Mouse (Mus musculus): ENCODE results near the gene Ppp3ca. TPM values are rescaled to one million over a fixed set of nuclear protein-coding genes. Genes with fewer than 3 reads are reported as not detected.

The Ppp3ca gene
- polyA plus RNA-seq, 1 experiment from 2014 or later, result 44.8 TPM

DNA sequence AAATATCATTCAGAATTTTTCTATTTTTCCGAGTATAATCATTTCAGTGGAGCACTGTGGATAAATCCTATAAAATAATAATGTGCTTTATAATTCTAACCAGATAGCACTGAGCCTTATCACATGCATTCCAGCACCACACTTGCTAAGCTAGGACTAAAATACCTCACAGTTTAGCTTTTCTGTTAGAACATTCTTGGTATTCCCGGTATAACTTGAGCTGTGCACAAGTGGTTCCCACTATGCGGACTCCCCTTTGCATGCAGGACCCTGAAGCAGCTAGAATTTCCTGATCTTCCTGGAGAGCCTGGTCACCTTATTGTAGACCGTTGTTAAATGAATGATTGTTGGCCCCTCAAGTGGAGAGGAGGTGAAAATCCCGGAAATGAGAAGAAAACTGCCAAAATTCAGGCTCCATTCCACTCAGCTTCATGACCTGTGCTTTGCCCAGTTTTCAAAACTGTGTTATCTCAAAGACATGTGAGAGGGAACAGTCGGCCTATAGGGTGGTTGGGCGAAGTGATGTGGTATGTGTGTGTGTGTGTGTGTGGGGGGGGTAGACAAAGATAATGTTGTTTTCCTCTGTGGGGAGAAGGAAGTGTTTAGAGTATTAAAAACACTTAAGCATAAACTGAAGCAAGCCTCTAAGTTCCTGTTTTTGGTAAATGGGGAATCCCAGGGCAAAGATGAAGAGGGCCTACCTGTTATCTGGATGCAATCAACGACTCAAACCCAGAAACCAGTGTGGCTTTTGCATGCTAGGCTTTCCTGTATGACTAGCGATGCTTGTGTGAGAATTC is 72.5 kb downstream of the Ppp3ca start:
- H3K36me3 ChIP-seq (ENCODE audit: control insufficient read depth, insufficient read depth), result no peaks in the 10 kb centered on the region
- no peaks in the 10 kb centered on the region for H3K9me3 ChIP-seq (replicated peaks; ENCODE audit: control insufficient read depth, low read length)
- H3K4me2 ChIP-seq (ENCODE audit: low read depth, low read length), result no peak overlapping the region
- H3K4me1 ChIP-seq (ENCODE audit: control insufficient read depth, insufficient read depth, low read length), result peaks cover 31% of the 10 kb centered on the region
- WGBS, result 53% methylated on average over 9 of the region's 9 CpGs
- no peaks in the 10 kb centered on the region for H3K27me3 ChIP-seq (ENCODE audit: control insufficient read depth, insufficient read depth, low read length)
- H3K9ac ChIP-seq (ENCODE audit: low read length), result no peak overlapping the region
- ATAC-seq (replicated peaks; ENCODE audit: extremely low read depth, insufficient read depth, low FRiP score), result peak; percentile 26; the same call in 1 of the 2 replicates
- no peak overlapping the region for H3K4me3 ChIP-seq (ENCODE audit: low read length)
- H3K27ac ChIP-seq (ENCODE audit: low read length), result peak overlapping the region; percentile 32; the same call in 1 of the 2 replicates

DNA sequence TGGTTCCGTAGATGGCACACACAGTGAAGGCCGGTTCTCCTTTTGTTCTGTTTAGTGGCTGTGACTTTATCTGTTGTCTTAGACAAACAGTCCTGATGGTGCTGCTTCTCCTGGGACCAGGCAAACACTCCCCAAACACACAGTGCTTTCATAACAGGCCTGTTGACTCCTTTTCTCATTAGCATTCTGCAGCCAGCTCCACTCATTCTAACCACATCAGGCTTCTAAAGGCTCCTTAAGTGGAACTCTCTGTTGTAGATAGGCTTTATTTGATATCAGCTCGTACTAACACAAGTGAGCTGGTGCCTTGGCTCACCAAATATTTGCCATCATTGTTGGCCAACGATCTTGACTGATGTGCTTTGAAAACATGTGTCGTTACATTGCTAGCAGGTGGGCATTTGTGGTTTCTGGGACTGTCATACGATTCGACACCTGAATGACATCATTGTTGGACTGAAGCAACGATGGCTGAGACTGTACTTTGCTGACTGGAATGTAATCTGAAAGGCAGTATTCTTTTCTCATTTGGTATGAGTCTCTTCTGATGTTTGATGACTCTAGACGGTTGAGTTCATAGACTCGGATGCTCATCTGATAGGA is 74.5 kb downstream of the Ppp3ca start:
- no peak for ATAC-seq (replicated peaks; ENCODE audit: extremely low read depth, insufficient read depth, low FRiP score)
- Histone ChIP-seq H3K4me3 (ENCODE audit: low read length) (no peak overlapping the region), H3K4me1 (ENCODE audit: control insufficient read depth, insufficient read depth, low read length) (peaks cover 29% of the 10 kb centered on the region), H3K36me3 (ENCODE audit: control insufficient read depth, insufficient read depth) (no peaks in the 10 kb centered on the region), H3K27ac (ENCODE audit: low read length) (no peak overlapping the region), H3K9ac (ENCODE audit: low read length) (no peak overlapping the region), H3K9me3 (replicated peaks; ENCODE audit: control insufficient read depth, low read length) (no peaks in the 10 kb centered on the region), H3K4me2 (ENCODE audit: low read depth, low read length) (no peak overlapping the region), H3K27me3 (ENCODE audit: control insufficient read depth, insufficient read depth, low read length) (no peaks in the 10 kb centered on the region)
- WGBS, result 45% methylated on average over 10 of the region's 10 CpGs

DNA sequence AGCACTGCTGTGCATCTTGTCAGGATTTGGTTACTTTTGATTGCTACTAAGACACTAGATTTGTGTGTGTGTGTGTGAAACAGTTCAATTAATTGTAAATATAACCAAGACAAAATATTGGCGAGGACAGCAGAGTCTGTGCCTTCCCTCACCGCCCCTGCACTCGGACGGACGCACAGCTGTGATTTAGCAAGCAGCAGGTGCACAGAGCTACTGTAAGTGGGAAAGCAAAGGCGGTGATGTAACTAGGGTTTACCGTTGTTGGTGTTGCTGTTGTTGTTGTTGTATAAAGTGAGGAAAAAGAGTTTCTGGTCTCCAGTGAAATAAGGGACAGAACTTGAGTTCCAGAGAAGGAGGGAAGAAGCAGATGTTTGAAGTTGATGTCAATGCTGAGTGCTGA is 75.5 kb downstream of the Ppp3ca start:
- Histone ChIP-seq H3K27ac (ENCODE audit: low read length) (no peak overlapping the region), H3K9me3 (replicated peaks; ENCODE audit: control insufficient read depth, low read length) (no peaks in the 10 kb centered on the region), H3K4me1 (ENCODE audit: control insufficient read depth, insufficient read depth, low read length) (peaks cover 29% of the 10 kb centered on the region), H3K27me3 (ENCODE audit: control insufficient read depth, insufficient read depth, low read length) (no peaks in the 10 kb centered on the region), H3K4me2 (ENCODE audit: low read depth, low read length) (no peak overlapping the region), H3K9ac (ENCODE audit: low read length) (no peak overlapping the region), H3K4me3 (ENCODE audit: low read length) (no peak overlapping the region), H3K36me3 (ENCODE audit: control insufficient read depth, insufficient read depth) (no peaks in the 10 kb centered on the region)
- 84% methylated on average over 7 of the region's 7 CpGs for WGBS
- no peak for ATAC-seq (replicated peaks; ENCODE audit: extremely low read depth, insufficient read depth, low FRiP score)

DNA sequence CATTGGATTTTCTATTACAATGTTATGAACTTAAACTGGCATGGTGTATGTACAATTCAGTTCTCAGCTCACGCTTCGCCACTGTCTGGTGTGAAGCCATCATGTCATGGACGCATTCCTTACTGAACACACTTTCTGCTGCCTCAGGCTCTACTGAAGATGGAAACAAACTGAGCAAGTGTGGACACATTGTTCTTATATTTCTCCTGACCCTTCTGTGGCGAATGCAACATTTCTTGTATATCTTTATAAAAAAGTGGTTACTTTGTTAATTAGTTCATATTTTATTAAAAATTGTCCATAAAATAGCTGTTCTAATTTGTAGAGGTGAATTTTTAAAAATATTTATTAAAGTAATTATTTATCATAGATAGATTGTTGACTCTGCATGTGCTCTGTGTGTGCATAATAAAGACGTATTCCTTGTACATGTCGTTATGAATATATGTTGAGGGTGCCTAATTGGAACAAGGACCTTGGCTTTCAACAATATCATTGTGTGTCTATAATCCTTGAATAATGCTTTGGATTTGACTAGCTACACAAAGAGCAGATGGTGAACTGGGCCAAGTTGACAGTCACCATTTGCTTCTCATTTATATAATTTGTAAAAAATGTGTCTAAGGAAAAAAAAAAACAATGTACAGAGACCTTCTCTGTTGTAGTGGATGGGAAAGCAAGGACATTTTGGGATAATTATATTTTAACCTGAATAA is 79.0 kb downstream of the Ppp3ca start:
- H3K4me1 ChIP-seq (ENCODE audit: control insufficient read depth, insufficient read depth, low read length), result peaks cover 10% of the 10 kb centered on the region
- no peak overlapping the region for H3K9ac ChIP-seq (ENCODE audit: low read length)
- no peak for ATAC-seq (replicated peaks; ENCODE audit: extremely low read depth, insufficient read depth, low FRiP score)
- H3K9me3 ChIP-seq (replicated peaks; ENCODE audit: control insufficient read depth, low read length), result no peaks in the 10 kb centered on the region
- H3K27ac ChIP-seq (ENCODE audit: low read length), result no peak overlapping the region
- no peaks in the 10 kb centered on the region for H3K36me3 ChIP-seq (ENCODE audit: control insufficient read depth, insufficient read depth)
- no peaks in the 10 kb centered on the region for H3K27me3 ChIP-seq (ENCODE audit: control insufficient read depth, insufficient read depth, low read length)
- H3K4me2 ChIP-seq (ENCODE audit: low read depth, low read length), result no peak overlapping the region
- WGBS, result 88% methylated on average over 6 of the region's 6 CpGs
- H3K4me3 ChIP-seq (ENCODE audit: low read length), result no peak overlapping the region

GRCm38 (mm10) chr3:136749477-136749797 is 79.5 kb downstream of the Ppp3ca start:
- Histone ChIP-seq H3K4me1 (ENCODE audit: control insufficient read depth, insufficient read depth, low read length) (peaks cover 5% of the 10 kb centered on the region), H3K4me2 (ENCODE audit: low read depth, low read length) (no peak overlapping the region), H3K27me3 (ENCODE audit: control insufficient read depth, insufficient read depth, low read length) (no peaks in the 10 kb centered on the region), H3K9me3 (replicated peaks; ENCODE audit: control insufficient read depth, low read length) (no peaks in the 10 kb centered on the region), H3K4me3 (ENCODE audit: low read length) (no peak overlapping the region), H3K36me3 (ENCODE audit: control insufficient read depth, insufficient read depth) (no peaks in the 10 kb centered on the region), H3K9ac (ENCODE audit: low read length) (no peak overlapping the region), H3K27ac (ENCODE audit: low read length) (no peak overlapping the region)
- no peak for ATAC-seq (replicated peaks; ENCODE audit: extremely low read depth, insufficient read depth, low FRiP score)

- Histone ChIP-seq H3K36me3 (ENCODE audit: control insufficient read depth, insufficient read depth) (no peaks in the 10 kb centered on the region), H3K27me3 (ENCODE audit: control insufficient read depth, insufficient read depth, low read length) (no peaks in the 10 kb centered on the region), H3K27ac (ENCODE audit: low read length) (no peak overlapping the region), H3K9me3 (replicated peaks; ENCODE audit: control insufficient read depth, low read length) (no peaks in the 10 kb centered on the region), H3K4me3 (ENCODE audit: low read length) (no peak overlapping the region), H3K4me1 (ENCODE audit: control insufficient read depth, insufficient read depth, low read length) (no peaks in the 10 kb centered on the region; the same call in 1 of the 2 replicates), H3K4me2 (ENCODE audit: low read depth, low read length) (no peak overlapping the region), H3K9ac (ENCODE audit: low read length) (no peak overlapping the region)
- ATAC-seq (replicated peaks; ENCODE audit: extremely low read depth, insufficient read depth, low FRiP score), result no peak
- 52% methylated on average over 2 of the region's 2 CpGs for WGBS
These were observed 80.0 kb downstream of the Ppp3ca start for GRCm38 (mm10) chr3:136749951-136750350.

GRCm38 (mm10) chr3:136752126-136752716 is 82.3 kb downstream of the Ppp3ca start:
- Histone ChIP-seq H3K9me3 (replicated peaks; ENCODE audit: control insufficient read depth, low read length) (no peaks in the 10 kb centered on the region), H3K4me1 (ENCODE audit: control insufficient read depth, insufficient read depth, low read length) (no peaks in the 10 kb centered on the region; the same call in 1 of the 2 replicates), H3K27me3 (ENCODE audit: control insufficient read depth, insufficient read depth, low read length) (no peaks in the 10 kb centered on the region), H3K4me2 (ENCODE audit: low read depth, low read length) (no peak overlapping the region), H3K27ac (ENCODE audit: low read length) (no peak overlapping the region), H3K36me3 (ENCODE audit: control insufficient read depth, insufficient read depth) (no peaks in the 10 kb centered on the region), H3K4me3 (ENCODE audit: low read length) (no peak overlapping the region), H3K9ac (ENCODE audit: low read length) (no peak overlapping the region)
- ATAC-seq (replicated peaks; ENCODE audit: extremely low read depth, insufficient read depth, low FRiP score), result no peak
- 76% methylated on average over 5 of the region's 5 CpGs for WGBS

DNA sequence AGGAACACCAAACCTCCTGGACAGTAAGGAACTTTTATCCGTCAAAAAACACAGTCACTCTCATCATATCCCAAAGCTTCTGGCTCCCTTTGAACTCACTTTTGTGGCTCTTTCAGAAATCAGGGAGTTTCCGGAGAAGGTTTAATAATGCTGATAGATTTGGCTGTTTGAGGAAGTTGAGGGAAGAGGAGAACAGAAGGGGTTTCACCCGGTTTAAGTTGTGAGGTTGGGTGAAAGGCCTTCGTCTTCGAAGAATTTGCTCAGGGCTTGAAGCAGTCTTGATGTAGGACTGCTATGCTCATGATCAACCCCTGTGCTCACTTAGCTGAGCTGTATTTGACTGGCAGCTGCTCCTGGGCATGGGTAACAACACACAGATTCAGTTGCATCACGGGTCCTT is 86.2 kb downstream of the Ppp3ca start:
- H3K27ac ChIP-seq (ENCODE audit: low read length), result no peak overlapping the region
- no peak overlapping the region for H3K4me2 ChIP-seq (ENCODE audit: low read depth, low read length)
- no peak overlapping the region for H3K9ac ChIP-seq (ENCODE audit: low read length)
- ATAC-seq (replicated peaks; ENCODE audit: extremely low read depth, insufficient read depth, low FRiP score), result no peak
- H3K4me3 ChIP-seq (ENCODE audit: low read length), result no peak overlapping the region
- H3K9me3 ChIP-seq (replicated peaks; ENCODE audit: control insufficient read depth, low read length), result no peaks in the 10 kb centered on the region
- H3K4me1 ChIP-seq (ENCODE audit: control insufficient read depth, insufficient read depth, low read length), result peaks cover under 1% of the 10 kb centered on the region
- WGBS, result 78% methylated on average over 6 of the region's 6 CpGs
- H3K36me3 ChIP-seq (ENCODE audit: control insufficient read depth, insufficient read depth), result no peaks in the 10 kb centered on the region
- H3K27me3 ChIP-seq (ENCODE audit: control insufficient read depth, insufficient read depth, low read length), result no peaks in the 10 kb centered on the region

GRCm38 (mm10) chr3:136759446-136759845 is 89.5 kb downstream of the Ppp3ca start:
- Histone ChIP-seq H3K9ac (ENCODE audit: low read length) (no peak overlapping the region), H3K36me3 (ENCODE audit: control insufficient read depth, insufficient read depth) (no peaks in the 10 kb centered on the region), H3K27ac (ENCODE audit: low read length) (no peak overlapping the region), H3K27me3 (ENCODE audit: control insufficient read depth, insufficient read depth, low read length) (no peaks in the 10 kb centered on the region), H3K4me3 (ENCODE audit: low read length) (no peak overlapping the region), H3K9me3 (replicated peaks; ENCODE audit: control insufficient read depth, low read length) (no peaks in the 10 kb centered on the region), H3K4me1 (ENCODE audit: control insufficient read depth, insufficient read depth, low read length) (peaks cover 11% of the 10 kb centered on the region), H3K4me2 (ENCODE audit: low read depth, low read length) (no peak overlapping the region)
- WGBS, result 92% methylated on average over 12 of the region's 12 CpGs
- no peak for ATAC-seq (replicated peaks; ENCODE audit: extremely low read depth, insufficient read depth, low FRiP score)
